Mouse (Mus musculus) hindbrain, embryonic 13.5 days (tissue): ENCODE results near the gene Trappc2l. TPM values are rescaled to one million over a fixed set of nuclear protein-coding genes. Genes with fewer than 3 reads are reported as not detected.
"Not testable (repeated sequence)": the region's sequence is repeated elsewhere in the genome, so short reads cannot be mapped to it uniquely, and the experiment has no call there.

Experiments used
- ATAC-seq: fragments of 200-750 bp; cut with Nextera tagmentation; 2 replicates; pipeline ENCODE4 v1.8.0; 2017; ENCODE audit warnings: moderate TSS enrichment; ENCODE audit not compliant: low FRiP score
- H3K27ac ChIP-seq: fragments of 300-500 bp; sonication (generic); 2 replicates; pipeline ENCODE4 v1.5.1; 2015; ENCODE audit warnings: inconsistent platforms, mild to moderate bottlenecking, moderate library complexity
- H3K27me3 ChIP-seq: fragments of 300-500 bp; sonication (generic); 2 replicates; pipeline ENCODE4 v1.6.1; 2015; ENCODE audit warnings: mild to moderate bottlenecking, inconsistent platforms
- H3K36me3 ChIP-seq: fragments of 300-500 bp; sonication (generic); 2 replicates; pipeline ENCODE4 v1.6.1; 2015; ENCODE audit warnings: mild to moderate bottlenecking, inconsistent platforms
- H3K4me1 ChIP-seq: fragments of 300-500 bp; sonication (generic); replicated peaks from 2 replicates; pipeline ENCODE4 v1.6.1; 2015; ENCODE audit warnings: inconsistent platforms
- H3K4me2 ChIP-seq: fragments of 300-500 bp; sonication (generic); 2 replicates; pipeline ENCODE4 v1.6.1; 2015; ENCODE audit warnings: inconsistent platforms, mild to moderate bottlenecking, moderate library complexity
- H3K4me3 ChIP-seq: fragments of 300-500 bp; sonication (generic); 2 replicates; pipeline ENCODE4 v1.5.1; 2015; ENCODE audit warnings: mild to moderate bottlenecking, inconsistent platforms
- H3K9ac ChIP-seq: fragments of 300-500 bp; sonication (generic); 2 replicates; pipeline ENCODE4 v1.6.1; 2015; ENCODE audit warnings: mild to moderate bottlenecking, inconsistent platforms
- H3K9me3 ChIP-seq: fragments of 300-500 bp; sonication (generic); 2 replicates; pipeline ENCODE4 v1.6.1; 2016; ENCODE audit warnings: inconsistent platforms
- WGBS: fragments of 180-500 bp; shearing (Covaris S2); methylation state at CpG from one replicate; pipeline ENCODE4 v1.1.7; 2015; 5-methylcytosine and 5-hydroxymethylcytosine counted together
- polyA plus RNA-seq: library from polyadenylated mRNA; unstranded; fragments of >200 nt; fragmentation: Nextera tagmentation; extraction: Ambion mirVana; gene quantifications from 2 replicates; pipeline ENCODE4 v1.2.1, GENCODE M21; 2015

Trappc2l gene
- polyA plus RNA-seq, 1 experiment from 2014 or later = 98.9 TPM

- no peaks in the 10 kb centered on the region for H3K27me3 ChIP-seq
- WGBS = 32% methylated on average over 5 of the region's 7 CpGs
- 0 out of 2 replicates have a peak, but pooled peaks have one; percentile 29 for ATAC-seq
- no peak overlapping the region for H3K4me2 ChIP-seq
- peak overlapping the region; percentile 2; the same call in 1 of the 2 replicates for H3K9ac ChIP-seq
- H3K4me1 ChIP-seq = peaks cover 18% of the 10 kb centered on the region
- H3K9me3 ChIP-seq = no peaks in the 10 kb centered on the region
- H3K36me3 ChIP-seq = peaks cover 22% of the 10 kb centered on the region
- H3K27ac ChIP-seq = peak overlapping the region; percentile 9; the same call in 1 of the 2 replicates
- no peak overlapping the region for H3K4me3 ChIP-seq
These were observed 6.6 kb downstream of the Trappc2l start for GRCm38 (mm10) chr8:122617947-122618546.

- no peak overlapping the region for H3K27ac ChIP-seq
- H3K9me3 ChIP-seq = no peaks in the 10 kb centered on the region
- no peak for ATAC-seq
- WGBS = 72% methylated on average over 6 of the region's 6 CpGs
- peak overlapping the region; percentile 2 for H3K9ac ChIP-seq
- no peak overlapping the region for H3K4me3 ChIP-seq
- peaks cover 19% of the 10 kb centered on the region for H3K4me1 ChIP-seq
- H3K36me3 ChIP-seq = peaks cover 17% of the 10 kb centered on the region
- no peak overlapping the region for H3K4me2 ChIP-seq
- no peaks in the 10 kb centered on the region for H3K27me3 ChIP-seq
These were observed 7.4 kb downstream of the Trappc2l start for GRCm38 (mm10) chr8:122618660-122619378.

GRCm38 (mm10) chr8:122620446-122620845 lies 9.0 kb downstream of the Trappc2l start:
- Histone ChIP-seq H3K4me1 (peaks cover 26% of the 10 kb centered on the region), H3K9me3 (no peaks in the 10 kb centered on the region), H3K9ac (no peak overlapping the region), H3K27ac (no peak overlapping the region), H3K36me3 (peaks cover 6% of the 10 kb centered on the region), H3K4me3 (no peak overlapping the region), H3K4me2 (no peak overlapping the region), H3K27me3 (no peaks in the 10 kb centered on the region)
- ATAC-seq = no peak
- WGBS = 54% methylated on average over 5 of the region's 5 CpGs

- no peak within 1 kb of the TSS for H3K9ac ChIP-seq
- H3K4me1 ChIP-seq = peaks cover 35% of the 10 kb centered on the region
- no peak within 1 kb of the TSS for H3K4me2 ChIP-seq
- no peak for ATAC-seq
- no peak within 1 kb of the TSS for H3K27ac ChIP-seq
- H3K9me3 ChIP-seq = no peaks in the 10 kb centered on the region
- no peak within 1 kb of the TSS for H3K4me3 ChIP-seq
- H3K27me3 ChIP-seq = no peaks in the 10 kb centered on the region
- H3K36me3 ChIP-seq = 0 out of 2 replicates have a peak, but pooled peaks cover 2% of the 10 kb centered on the region
- WGBS = 76% methylated on average over 6 of the region's 6 CpGs
These were observed 11.3 kb downstream of the Trappc2l start, which contains the start of gene Pabpn1l for GRCm38 (mm10) chr8:122622727-122623126. Pabpn1l (minus strand) TSS chr8:122622739.

- Histone ChIP-seq H3K4me2 (no peak overlapping the region), H3K27me3 (no peaks in the 10 kb centered on the region), H3K36me3 (peaks cover 15% of the 10 kb centered on the region), H3K9ac (no peak overlapping the region; the same call in 1 of the 2 replicates), H3K4me1 (peaks cover 26% of the 10 kb centered on the region), H3K4me3 (no peak overlapping the region), H3K9me3 (no peaks in the 10 kb centered on the region), H3K27ac (0 out of 2 replicates have a peak overlapping the region, but pooled peaks have one; percentile 4)
- no peak for ATAC-seq
- 90% methylated on average over 17 of the region's 17 CpGs for WGBS
These were observed 12.6 kb downstream of the Trappc2l start for GRCm38 (mm10) chr8:122623844-122624642.

GRCm38 (mm10) chr8:122624653-122625052 lies 13.2 kb downstream of the Trappc2l start:
- Histone ChIP-seq H3K4me3 (no peak overlapping the region), H3K27me3 (no peaks in the 10 kb centered on the region), H3K36me3 (peaks cover 21% of the 10 kb centered on the region), H3K9ac (no peak overlapping the region), H3K27ac (no peak overlapping the region), H3K4me2 (no peak overlapping the region), H3K4me1 (peaks cover 24% of the 10 kb centered on the region), H3K9me3 (no peaks in the 10 kb centered on the region)
- WGBS = 73% methylated on average over 5 of the region's 5 CpGs
- ATAC-seq = no peak

GRCm38 (mm10) chr8:122625811-122626210 lies 14.4 kb downstream of the Trappc2l start:
- H3K36me3 ChIP-seq = peaks cover 31% of the 10 kb centered on the region
- 87% methylated on average over 9 of the region's 9 CpGs for WGBS
- peaks cover 26% of the 10 kb centered on the region for H3K4me1 ChIP-seq
- no peak for ATAC-seq
- H3K4me2 ChIP-seq = no peak overlapping the region
- H3K4me3 ChIP-seq = no peak overlapping the region
- H3K9ac ChIP-seq = no peak overlapping the region
- H3K27me3 ChIP-seq = no peaks in the 10 kb centered on the region
- H3K9me3 ChIP-seq = no peaks in the 10 kb centered on the region
- H3K27ac ChIP-seq = 0 out of 2 replicates have a peak overlapping the region, but pooled peaks have one; percentile 62

GRCm38 (mm10) chr8:122626896-122627295 lies 15.5 kb downstream of the Trappc2l start:
- no peak for ATAC-seq
- H3K27me3 ChIP-seq = no peaks in the 10 kb centered on the region
- 81% methylated on average over 2 of the region's 2 CpGs for WGBS
- no peak overlapping the region for H3K9ac ChIP-seq
- no peaks in the 10 kb centered on the region for H3K9me3 ChIP-seq
- no peak overlapping the region for H3K4me3 ChIP-seq
- H3K27ac ChIP-seq = no peak overlapping the region
- peaks cover 35% of the 10 kb centered on the region for H3K36me3 ChIP-seq
- peaks cover 27% of the 10 kb centered on the region for H3K4me1 ChIP-seq
- no peak overlapping the region for H3K4me2 ChIP-seq

- Histone ChIP-seq H3K9ac (no peak overlapping the region), H3K4me2 (no peak overlapping the region), H3K27me3 (no peaks in the 10 kb centered on the region), H3K4me1 (peaks cover 20% of the 10 kb centered on the region), H3K4me3 (no peak overlapping the region), H3K36me3 (peaks cover 60% of the 10 kb centered on the region), H3K27ac (no peak overlapping the region), H3K9me3 (no peaks in the 10 kb centered on the region)
- no peak for ATAC-seq
- WGBS = 19% methylated on average over 10 of the region's 10 CpGs
These were observed 17.9 kb downstream of the Trappc2l start for GRCm38 (mm10) chr8:122629388-122629787.

- H3K4me2 ChIP-seq = no peak overlapping the region
- H3K9me3 ChIP-seq = no peaks in the 10 kb centered on the region
- H3K27ac ChIP-seq = no peak overlapping the region
- H3K9ac ChIP-seq = 0 out of 2 replicates have a peak overlapping the region, but pooled peaks have one; percentile 19
- H3K4me1 ChIP-seq = peaks cover 18% of the 10 kb centered on the region; the same call in 1 of the 2 replicates
- WGBS = 64% methylated on average over 22 of the region's 22 CpGs
- no peak overlapping the region for H3K4me3 ChIP-seq
- no peak for ATAC-seq
- H3K27me3 ChIP-seq = no peaks in the 10 kb centered on the region
- peaks cover 73% of the 10 kb centered on the region for H3K36me3 ChIP-seq
These were observed 19.3 kb downstream of the Trappc2l start for GRCm38 (mm10) chr8:122630696-122631095.

GRCm38 (mm10) chr8:122632134-122632533 lies 20.7 kb downstream of the Trappc2l start:
- ATAC-seq, H3K4me3 ChIP-seq, H3K4me2 ChIP-seq, H3K9me3 ChIP-seq, H3K9ac ChIP-seq, H3K27ac ChIP-seq, H3K27me3 ChIP-seq: not testable (repeated sequence)
- Histone ChIP-seq H3K36me3 (peaks cover 84% of the 10 kb centered on the region), H3K4me1 (peaks cover 15% of the 10 kb centered on the region; the same call in 1 of the 2 replicates)
- WGBS = 79% methylated on average over 3 of the region's 3 CpGs

- Histone ChIP-seq H3K27me3 (no peaks in the 10 kb centered on the region), H3K9ac (no peak overlapping the region), H3K27ac (no peak overlapping the region), H3K4me3 (no peak overlapping the region), H3K4me2 (no peak overlapping the region), H3K36me3 (peaks cover 88% of the 10 kb centered on the region), H3K4me1 (peaks cover 12% of the 10 kb centered on the region; the same call in 1 of the 2 replicates), H3K9me3 (no peaks in the 10 kb centered on the region)
- 92% methylated on average over 14 of the region's 14 CpGs for whole genome bisulfite sequencing
- no peak for ATAC-seq
These were observed 21.8 kb downstream of the Trappc2l start for GRCm38 (mm10) chr8:122633205-122633604.
